Mouse (Mus musculus) liver, adult 10 weeks (tissue): Measurements from ENCODE around the gene Olfr1034. TPM values are rescaled to one million over a fixed set of nuclear protein-coding genes. Genes with fewer than 3 reads are reported as not detected.

Source experiments
- polyA plus RNA-seq: library from polyadenylated mRNA; stranded (reverse); fragments of 350-450 nt; fragmentation: Illumina TruSeq; extraction: RNeasy Lipid Tissue Mini Kit (QIAGEN cat#74804); gene quantifications from one replicate; pipeline ENCODE4 v1.2.3, GENCODE M21; 2014; ENCODE audit warnings: low read depth, low replicate concordance

Gene Olfr1034
- polyA plus RNA-seq: 5.8 TPM

GRCm38 (mm10) chr2:86045561-86045960 is at the start of gene Olfr1034:
Olfr1034 (plus strand) TSS chr2:86045861.

GRCm38 (mm10) chr2:86005240-86005639 is 40.4 kb upstream of the Olfr1034 start, which contains the start of gene Olfr1032:
Olfr1032 (plus strand) TSS chr2:86005540.

GRCm38 (mm10) chr2:86020406-86020805 is 25.3 kb upstream of the Olfr1034 start, which contains the start of gene Olfr1033:
Olfr1033 (plus strand) TSS chr2:86020633.

GRCm38 (mm10) chr2:86073692-86074091 is 28.0 kb downstream of the Olfr1034 start, which contains the start of gene Olfr1036:
Olfr1036 (plus strand) TSS chr2:86073992.

GRCm38 (mm10) chr2:86087285-86087684 is 41.6 kb downstream of the Olfr1034 start, which contains the start of gene Olfr1037:
Olfr1037 (minus strand) TSS chr2:86087385.

Other genes starting within 250 kb of the Olfr1034 start
- gene Olfr1016, start 243.3 kb upstream of the Olfr1034 start, polyA plus RNA-seq: not detected
- gene Olfr1018, start 227.4 kb upstream of the Olfr1034 start, polyA plus RNA-seq: not detected
- not detected for gene Olfr1019, start 200.4 kb upstream of the Olfr1034 start, polyA plus RNA-seq
- gene Olfr1020, start 198.8 kb upstream of the Olfr1034 start, polyA plus RNA-seq: not detected
- gene Olfr1022, start 177.3 kb upstream of the Olfr1034 start, polyA plus RNA-seq: not detected
- gene Olfr1023, start 160.2 kb upstream of the Olfr1034 start, polyA plus RNA-seq: not detected
- not detected for gene Olfr1024, start 140.8 kb upstream of the Olfr1034 start, polyA plus RNA-seq
- gene Olfr1025-ps1, start 130.7 kb upstream of the Olfr1034 start, polyA plus RNA-seq: not detected
- not detected for gene Olfr1026, start 124.3 kb upstream of the Olfr1034 start, polyA plus RNA-seq
- not detected for gene Olfr1028, start 95.4 kb upstream of the Olfr1034 start, polyA plus RNA-seq
- 0.13 TPM for gene Olfr1029, start 72.0 kb upstream of the Olfr1034 start, polyA plus RNA-seq
- not detected for gene Olfr1030, start 66.6 kb upstream of the Olfr1034 start, polyA plus RNA-seq
- not detected for gene Olfr1031, start 55.6 kb upstream of the Olfr1034 start, polyA plus RNA-seq
- gene Olfr1032, start 40.3 kb upstream of the Olfr1034 start, polyA plus RNA-seq: not detected
- 14.7 TPM for gene Olfr1033, start 25.2 kb upstream of the Olfr1034 start, polyA plus RNA-seq
- not detected for gene Olfr1036, start 28.1 kb downstream of the Olfr1034 start, polyA plus RNA-seq
- gene Olfr1037, start 41.5 kb downstream of the Olfr1034 start, polyA plus RNA-seq: not detected
- not detected for gene Olfr1039, start 90.1 kb downstream of the Olfr1034 start, polyA plus RNA-seq
- not detected for gene Olfr1040, start 100.9 kb downstream of the Olfr1034 start, polyA plus RNA-seq
- gene Olfr1042, start 116.0 kb downstream of the Olfr1034 start, polyA plus RNA-seq: not detected
- gene Olfr1043, start 121.7 kb downstream of the Olfr1034 start, polyA plus RNA-seq: not detected
- gene Olfr1044, start 132.0 kb downstream of the Olfr1034 start, polyA plus RNA-seq: not detected
- gene Olfr52, start 139.8 kb downstream of the Olfr1034 start, polyA plus RNA-seq: not detected
- not detected for gene Olfr1045, start 157.1 kb downstream of the Olfr1034 start, polyA plus RNA-seq
- gene Olfr1046, start 173.5 kb downstream of the Olfr1034 start, polyA plus RNA-seq: not detected
- not detected for gene Olfr1047, start 185.5 kb downstream of the Olfr1034 start, polyA plus RNA-seq
- not detected for gene Olfr1048, start 194.4 kb downstream of the Olfr1034 start, polyA plus RNA-seq
- gene Olfr1049, start 212.5 kb downstream of the Olfr1034 start, polyA plus RNA-seq: not detected
- not detected for gene Olfr1051, start 233.2 kb downstream of the Olfr1034 start, polyA plus RNA-seq
- gene Olfr1052, start 246.6 kb downstream of the Olfr1034 start, polyA plus RNA-seq: not detected